Mouse (Mus musculus): Measurements from ENCODE around the gene Lgr4. TPM values are rescaled to one million over a fixed set of nuclear protein-coding genes. Genes with fewer than 3 reads are reported as not detected.
A peak's percentile ranks its signal among the peaks of the same experiment; 100 is the strongest.

Lgr4 gene
- polyA plus RNA-seq, 1 experiment from 2014 or later: 28.0 TPM

GRCm38 (mm10) chr2:109969926-109970532 is 52.6 kb downstream of the Lgr4 start:
- Histone ChIP-seq H3K4me1 (peaks cover 27% of the 10 kb centered on the region), H3K36me3 (0 out of 2 replicates have a peak, but pooled peaks cover under 1% of the 10 kb centered on the region), H3K27ac (no peak overlapping the region), H3K9me3 (replicated peaks) (no peaks in the 10 kb centered on the region), H3K9ac (no peak overlapping the region), H3K4me3 (replicated peaks) (no peak overlapping the region), H3K4me2 (no peak overlapping the region), H3K27me3 (no peaks in the 10 kb centered on the region)
- no peak for ATAC-seq (replicated peaks; ENCODE audit: low FRiP score)
- WGBS: 31% methylated on average over 10 of the region's 10 CpGs

- Histone ChIP-seq H3K27me3 (no peaks in the 10 kb centered on the region), H3K27ac (no peak overlapping the region)
- 38% methylated on average over 8 of the region's 8 CpGs for WGBS
These were observed 53.4 kb downstream of the Lgr4 start for GRCm38 (mm10) chr2:109970744-109971410.

GRCm38 (mm10) chr2:109972310-109972709 is 54.9 kb downstream of the Lgr4 start:
- 88% methylated on average over 2 of the region's 2 CpGs for WGBS
- no peak overlapping the region for H3K9ac ChIP-seq
- no peaks in the 10 kb centered on the region for H3K27me3 ChIP-seq
- peaks cover 27% of the 10 kb centered on the region for H3K4me1 ChIP-seq
- no peak overlapping the region for H3K4me2 ChIP-seq
- H3K9me3 ChIP-seq (replicated peaks): no peaks in the 10 kb centered on the region
- ATAC-seq (replicated peaks; ENCODE audit: low FRiP score): no peak
- H3K27ac ChIP-seq: no peak overlapping the region
- H3K4me3 ChIP-seq (replicated peaks): no peak overlapping the region
- H3K36me3 ChIP-seq: peaks cover 10% of the 10 kb centered on the region

More at GRCm38 (mm10) chr2:109970744-109971410, 53.4 kb downstream of the Lgr4 start:
- peaks cover 27% of the 10 kb centered on the region for H3K4me1 ChIP-seq
- H3K4me3 ChIP-seq (replicated peaks): no peak overlapping the region
- H3K36me3 ChIP-seq: peaks cover 9% of the 10 kb centered on the region
- no peaks in the 10 kb centered on the region for H3K9me3 ChIP-seq (replicated peaks)
- H3K4me2 ChIP-seq: no peak overlapping the region
- no peak overlapping the region for H3K9ac ChIP-seq
- ATAC-seq (replicated peaks; ENCODE audit: low FRiP score): no peak

- H3K27me3 ChIP-seq: no peaks in the 10 kb centered on the region
- H3K4me2 ChIP-seq: no peak overlapping the region
- peaks cover 10% of the 10 kb centered on the region for H3K36me3 ChIP-seq
- 69% methylated on average over 7 of the region's 7 CpGs for WGBS
- H3K4me1 ChIP-seq: peaks cover 27% of the 10 kb centered on the region
- ATAC-seq (replicated peaks; ENCODE audit: low FRiP score): no peak
- no peak overlapping the region for H3K4me3 ChIP-seq (replicated peaks)
- H3K27ac ChIP-seq: no peak overlapping the region
- no peak overlapping the region for H3K9ac ChIP-seq
- no peaks in the 10 kb centered on the region for H3K9me3 ChIP-seq (replicated peaks)
These were observed 55.5 kb downstream of the Lgr4 start for GRCm38 (mm10) chr2:109972922-109973321.

GRCm38 (mm10) chr2:109974807-109975206 is 57.4 kb downstream of the Lgr4 start:
- 94% methylated on average over 7 of the region's 7 CpGs for WGBS
- H3K4me2 ChIP-seq: no peak overlapping the region
- H3K36me3 ChIP-seq: peaks cover 10% of the 10 kb centered on the region
- H3K4me3 ChIP-seq (replicated peaks): no peak overlapping the region
- H3K4me1 ChIP-seq: peaks cover 17% of the 10 kb centered on the region
- no peak overlapping the region for H3K27ac ChIP-seq
- no peaks in the 10 kb centered on the region for H3K27me3 ChIP-seq
- H3K9me3 ChIP-seq (replicated peaks): no peaks in the 10 kb centered on the region
- no peak for ATAC-seq (replicated peaks; ENCODE audit: low FRiP score)
- H3K9ac ChIP-seq: no peak overlapping the region

GRCm38 (mm10) chr2:109976181-109976580 is 58.7 kb downstream of the Lgr4 start:
- no peak for ATAC-seq (replicated peaks; ENCODE audit: low FRiP score)
- peaks cover 10% of the 10 kb centered on the region for H3K36me3 ChIP-seq
- no peak overlapping the region for H3K27ac ChIP-seq
- no peak overlapping the region for H3K4me3 ChIP-seq (replicated peaks)
- H3K4me1 ChIP-seq: peaks cover 5% of the 10 kb centered on the region; the same call in 1 of the 2 replicates
- no peak overlapping the region for H3K4me2 ChIP-seq
- H3K27me3 ChIP-seq: no peaks in the 10 kb centered on the region
- WGBS: 89% methylated on average over 2 of the region's 2 CpGs
- no peaks in the 10 kb centered on the region for H3K9me3 ChIP-seq (replicated peaks)
- H3K9ac ChIP-seq: no peak overlapping the region

GRCm38 (mm10) chr2:109977322-109977721 is 59.9 kb downstream of the Lgr4 start:
- Histone ChIP-seq H3K27ac (0 out of 2 replicates have a peak overlapping the region, but pooled peaks have one; percentile 33), H3K4me2 (no peak overlapping the region), H3K27me3 (no peaks in the 10 kb centered on the region), H3K4me3 (replicated peaks) (no peak overlapping the region), H3K9ac (no peak overlapping the region), H3K36me3 (peaks cover 10% of the 10 kb centered on the region), H3K9me3 (replicated peaks) (no peaks in the 10 kb centered on the region), H3K4me1 (peaks cover 5% of the 10 kb centered on the region; the same call in 1 of the 2 replicates)
- WGBS: 78% methylated on average over 6 of the region's 6 CpGs
- no peak for ATAC-seq (replicated peaks; ENCODE audit: low FRiP score)

GRCm38 (mm10) chr2:109979209-109979608 is 61.8 kb downstream of the Lgr4 start:
- Histone ChIP-seq H3K4me2 (no peak overlapping the region), H3K9me3 (replicated peaks) (no peaks in the 10 kb centered on the region), H3K27me3 (no peaks in the 10 kb centered on the region), H3K4me1 (peaks cover 11% of the 10 kb centered on the region), H3K27ac (no peak overlapping the region), H3K4me3 (replicated peaks) (no peak overlapping the region), H3K36me3 (peaks cover 10% of the 10 kb centered on the region), H3K9ac (no peak overlapping the region)
- no peak for ATAC-seq (replicated peaks; ENCODE audit: low FRiP score)

GRCm38 (mm10) chr2:109983435-109983834 is 66.0 kb downstream of the Lgr4 start:
- ATAC-seq (replicated peaks; ENCODE audit: low FRiP score): no peak
- H3K27me3 ChIP-seq: no peaks in the 10 kb centered on the region
- no peak overlapping the region for H3K4me2 ChIP-seq
- H3K4me3 ChIP-seq (replicated peaks): no peak overlapping the region
- WGBS: 72% methylated on average over 6 of the region's 6 CpGs
- H3K36me3 ChIP-seq: no peaks in the 10 kb centered on the region
- H3K4me1 ChIP-seq: peaks cover 49% of the 10 kb centered on the region
- no peak overlapping the region for H3K9ac ChIP-seq
- H3K9me3 ChIP-seq (replicated peaks): no peaks in the 10 kb centered on the region
- no peak overlapping the region for H3K27ac ChIP-seq

GRCm38 (mm10) chr2:109984930-109985329 is 67.5 kb downstream of the Lgr4 start:
- ATAC-seq (replicated peaks; ENCODE audit: low FRiP score): no peak
- no peak overlapping the region for H3K4me2 ChIP-seq
- H3K27ac ChIP-seq: no peak overlapping the region
- no peaks in the 10 kb centered on the region for H3K36me3 ChIP-seq
- H3K9me3 ChIP-seq (replicated peaks): no peaks in the 10 kb centered on the region
- no peaks in the 10 kb centered on the region for H3K27me3 ChIP-seq
- no peak overlapping the region for H3K9ac ChIP-seq
- whole genome bisulfite sequencing: 67% methylated on average over 1 of the region's 1 CpGs
- no peak overlapping the region for H3K4me3 ChIP-seq (replicated peaks)
- H3K4me1 ChIP-seq: peaks cover 58% of the 10 kb centered on the region

- H3K4me3 ChIP-seq (replicated peaks): no peak overlapping the region
- no peak for ATAC-seq (replicated peaks; ENCODE audit: low FRiP score)
- H3K9me3 ChIP-seq (replicated peaks): no peaks in the 10 kb centered on the region
- H3K4me2 ChIP-seq: no peak overlapping the region
- peaks cover 64% of the 10 kb centered on the region for H3K4me1 ChIP-seq
- 0 out of 2 replicates have a peak overlapping the region, but pooled peaks have one; percentile 27 for H3K27ac ChIP-seq
- no peaks in the 10 kb centered on the region for H3K27me3 ChIP-seq
- H3K9ac ChIP-seq: no peak overlapping the region
- H3K36me3 ChIP-seq: no peaks in the 10 kb centered on the region
- 58% methylated on average over 9 of the region's 9 CpGs for WGBS
These were observed 68.1 kb downstream of the Lgr4 start for GRCm38 (mm10) chr2:109985560-109985959.

GRCm38 (mm10) chr2:109986036-109986785 is 68.8 kb downstream of the Lgr4 start:
- H3K9ac ChIP-seq: no peak overlapping the region
- H3K4me2 ChIP-seq: no peak overlapping the region
- no peaks in the 10 kb centered on the region for H3K27me3 ChIP-seq
- WGBS: 51% methylated on average over 11 of the region's 11 CpGs
- H3K27ac ChIP-seq: peak overlapping the region; percentile 5; the same call in 1 of the 2 replicates
- no peak for ATAC-seq (replicated peaks; ENCODE audit: low FRiP score)
- no peak overlapping the region for H3K4me3 ChIP-seq (replicated peaks)
- H3K4me1 ChIP-seq: peaks cover 70% of the 10 kb centered on the region
- 0 out of 2 replicates have a peak, but pooled peaks cover 1% of the 10 kb centered on the region for H3K36me3 ChIP-seq
- H3K9me3 ChIP-seq (replicated peaks): no peaks in the 10 kb centered on the region

All from kidney, embryonic 15.5 days (tissue).